Mouse (Mus musculus): ENCODE measurements around the gene Tubb5.

Tubb5 gene

DNA sequence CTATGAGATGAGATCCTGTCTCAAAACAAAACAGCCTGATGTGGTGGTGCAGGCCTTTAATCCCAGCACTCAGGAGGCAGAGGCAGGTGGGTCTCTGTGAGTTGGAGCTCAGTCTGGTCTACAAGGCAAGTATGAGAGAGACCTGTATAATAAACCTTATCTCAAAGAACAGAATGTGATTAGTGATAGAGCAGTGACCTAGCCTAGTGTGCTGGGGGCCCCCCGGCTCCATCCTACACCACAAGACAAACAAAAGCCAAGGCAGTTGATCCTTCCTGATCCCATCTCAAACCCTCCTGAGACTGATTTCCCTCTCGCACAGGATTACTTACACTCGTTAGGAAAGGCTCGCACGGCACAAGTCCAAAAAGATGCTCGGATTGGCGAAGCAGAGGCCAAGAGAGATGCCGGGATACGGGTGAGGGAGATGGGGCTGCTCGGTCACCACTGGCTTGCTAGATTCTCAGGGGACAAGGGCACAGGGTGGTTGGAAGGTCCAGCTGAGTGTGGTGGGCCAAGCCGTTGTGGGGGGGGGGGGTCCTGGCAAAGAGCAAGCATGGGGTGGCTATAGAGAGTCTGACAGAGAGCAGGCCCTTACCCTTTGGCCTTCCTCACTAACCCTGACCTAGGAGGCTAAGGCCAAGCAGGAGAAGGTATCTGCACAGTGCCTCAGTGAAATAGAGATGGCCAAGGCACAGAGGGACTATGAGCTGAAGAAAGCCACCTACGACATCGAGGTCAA lies 12.8 kb downstream of the Tubb5 start:
- no peak for DNase-seq (ENCODE audit: low spot score in 2 of 2)

DNA sequence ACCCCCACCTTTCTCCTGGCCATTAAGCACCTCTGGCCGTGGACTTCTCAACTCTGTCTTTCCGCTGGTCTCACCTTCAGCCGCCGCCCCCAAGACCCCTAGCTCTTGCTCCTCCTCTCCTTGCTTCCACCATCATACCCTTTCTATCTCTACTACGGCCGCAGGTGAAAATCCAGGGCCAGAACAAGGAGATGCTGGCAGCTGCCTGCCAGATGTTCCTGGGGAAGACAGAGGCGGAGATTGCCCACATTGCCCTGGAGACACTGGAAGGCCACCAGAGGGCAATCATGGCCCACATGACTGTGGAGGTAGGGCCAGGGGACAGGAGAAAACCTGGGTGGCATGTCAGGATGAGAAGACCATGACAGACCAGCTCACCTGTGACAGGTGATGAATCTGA lies 13.7 kb downstream of the Tubb5 start:
- no peak for DNase-seq (ENCODE audit: low spot score in 2 of 2)

- peak; percentile 60 to 63 for DNase-seq (ENCODE audit: low spot score in 2 of 2)
Measured at GRCm38 (mm10) chr17:35822964-35823937, 14.9 kb downstream of the Tubb5 start, which contains the start of gene Flot1. Flot1 (plus strand) TSS chr17:35823230.

DNA sequence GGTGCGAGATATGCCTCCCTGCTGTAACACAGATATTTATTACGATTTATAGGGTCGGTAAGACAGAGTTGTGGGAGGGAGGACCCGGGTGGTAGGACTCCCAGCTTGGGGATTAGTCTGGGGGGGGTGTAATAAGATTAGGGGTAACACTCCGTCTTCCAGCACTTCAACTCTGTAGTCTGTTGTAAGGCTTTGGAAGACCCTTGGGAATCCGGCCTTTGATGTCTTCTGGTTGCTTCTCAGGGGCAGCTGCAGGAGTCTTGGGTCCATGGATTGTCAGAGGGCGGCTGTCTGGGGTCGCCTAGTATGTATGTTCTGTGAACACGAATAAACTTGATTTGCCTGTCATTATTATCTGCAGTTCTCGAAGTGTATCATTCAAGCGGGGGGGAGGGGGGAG lies 15.5 kb downstream of the Tubb5 start:
- DNase-seq (ENCODE audit: low spot score in 2 of 2) = no peak

- DNase-seq (ENCODE audit: low spot score in 2 of 2) = peak; percentile 43 to 51
Measured at GRCm38 (mm10) chr17:35821439-35822430, 16.4 kb downstream of the Tubb5 start, which contains the start of gene Ier3. Ier3 (plus strand) TSS chr17:35821684.

DNA sequence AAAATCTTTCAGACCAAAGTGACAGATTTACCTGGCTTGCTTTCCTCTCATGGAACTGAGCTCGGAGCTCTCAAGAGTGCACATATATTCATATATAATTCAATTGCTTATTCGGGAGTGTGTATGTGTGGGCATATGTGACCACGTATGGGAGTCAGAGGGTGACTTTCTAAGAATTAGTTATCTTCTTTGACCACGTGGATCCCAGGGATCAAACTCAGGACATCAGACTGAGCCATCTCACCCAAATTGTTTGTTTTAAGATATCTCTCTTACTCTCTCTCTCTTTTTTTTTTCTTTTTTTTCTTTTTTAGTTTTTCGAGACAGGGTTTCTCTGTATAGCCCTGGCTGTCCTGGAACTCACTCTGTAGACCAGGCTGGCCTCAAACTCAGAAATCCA lies 18.0 kb downstream of the Tubb5 start:
- no peak for DNase-seq (ENCODE audit: low spot score in 2 of 2)

GRCm38 (mm10) chr17:35817226-35817625 lies 20.9 kb downstream of the Tubb5 start:
- no peak for DNase-seq (ENCODE audit: low spot score in 2 of 2)

- DNase-seq (ENCODE audit: low spot score in 2 of 2) = no peak
Measured at GRCm38 (mm10) chr17:35816686-35817085, 21.4 kb downstream of the Tubb5 start.

DNA sequence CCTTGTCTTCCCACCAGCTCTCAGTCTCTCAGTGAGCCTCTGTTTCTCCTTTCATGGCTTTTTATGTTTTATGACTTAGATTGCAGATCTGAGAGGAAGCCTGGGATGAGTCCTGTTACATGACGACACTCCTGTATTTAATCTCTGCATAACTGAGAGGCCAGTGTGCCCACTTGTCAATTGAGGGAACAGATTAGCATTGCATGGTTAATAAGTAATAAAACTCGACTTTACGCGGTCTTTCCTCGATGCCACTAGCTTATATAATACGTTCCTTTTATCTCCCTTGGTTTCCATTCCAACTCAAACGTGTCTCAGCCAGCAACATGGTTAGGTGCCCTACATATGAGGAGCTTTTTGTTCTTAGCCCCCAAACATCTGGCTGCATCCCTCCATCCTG lies 22.3 kb downstream of the Tubb5 start:
- no peak for DNase-seq (ENCODE audit: low spot score in 2 of 2)

DNA sequence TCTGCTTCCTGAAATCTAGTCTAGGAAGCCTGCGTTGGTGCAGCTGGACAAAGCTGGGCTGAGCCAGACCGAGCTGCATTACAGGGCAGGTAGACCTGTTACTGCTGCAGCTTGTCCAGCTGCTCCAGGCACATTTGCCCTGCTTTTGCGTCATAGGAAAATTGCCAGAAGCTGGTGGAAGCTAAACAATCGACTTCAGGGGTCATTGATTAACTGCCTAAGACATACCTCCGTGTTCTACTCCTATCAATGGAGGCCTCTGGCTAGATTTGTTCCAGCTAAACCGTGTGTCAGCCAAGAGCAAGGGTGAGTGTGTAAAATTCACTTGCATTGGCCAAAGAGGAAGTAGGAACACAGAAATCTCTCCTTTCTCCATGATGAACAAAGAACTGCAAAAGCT lies 23.4 kb downstream of the Tubb5 start:
- DNase-seq (ENCODE audit: low spot score in 2 of 2) = no peak

- DNase-seq (ENCODE audit: low spot score in 2 of 2) = no peak
Measured at GRCm38 (mm10) chr17:35813653-35814052, 24.5 kb downstream of the Tubb5 start.

DNA sequence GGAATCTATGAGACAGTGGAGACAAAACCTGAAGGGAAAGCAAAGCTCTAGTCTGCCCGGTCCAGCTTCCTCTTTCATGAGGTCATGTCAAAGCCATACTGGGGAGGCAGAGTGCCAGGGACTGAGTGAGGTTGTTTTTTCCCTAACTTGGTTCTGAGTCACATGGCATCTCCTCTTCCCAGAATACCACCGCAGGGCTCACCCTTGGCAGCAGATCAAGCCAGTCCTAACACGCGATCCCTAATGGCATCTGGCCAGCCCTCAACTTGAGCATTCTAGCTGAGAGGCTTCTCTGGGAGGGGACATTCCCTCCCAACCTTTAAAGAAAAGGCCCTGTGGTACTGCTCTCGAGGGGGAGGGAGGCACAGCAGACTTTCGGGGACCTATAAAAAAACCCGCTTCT lies 24.9 kb downstream of the Tubb5 start:
- no peak for DNase-seq (ENCODE audit: low spot score in 2 of 2)

- no peak for DNase-seq (ENCODE audit: low spot score in 2 of 2)
Measured at GRCm38 (mm10) chr17:35812736-35813135, 25.4 kb downstream of the Tubb5 start.

DNA sequence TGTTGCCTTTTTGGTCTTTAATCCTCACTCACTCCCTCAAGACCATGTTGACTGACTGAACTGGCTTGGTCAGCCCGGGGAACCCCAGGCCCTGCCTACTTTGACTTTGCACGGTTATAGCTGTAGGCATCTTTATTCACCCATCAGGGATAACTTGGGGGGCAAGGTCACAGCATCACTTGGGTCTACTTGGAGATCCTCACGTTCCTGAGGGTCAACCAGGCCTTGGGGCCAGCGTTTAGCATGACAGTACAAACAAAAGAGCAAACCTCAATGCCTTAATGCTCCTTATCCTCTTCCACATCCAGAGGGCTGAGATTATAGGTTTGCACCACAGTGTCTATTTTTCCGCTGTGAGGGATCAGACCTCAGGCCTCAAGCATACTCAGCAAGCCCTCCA lies 25.8 kb downstream of the Tubb5 start:
- no peak for DNase-seq (ENCODE audit: low spot score in 2 of 2)

- no peak for DNase-seq (ENCODE audit: low spot score in 2 of 2)
Measured at GRCm38 (mm10) chr17:35810900-35811648, 27.0 kb downstream of the Tubb5 start.

DNA sequence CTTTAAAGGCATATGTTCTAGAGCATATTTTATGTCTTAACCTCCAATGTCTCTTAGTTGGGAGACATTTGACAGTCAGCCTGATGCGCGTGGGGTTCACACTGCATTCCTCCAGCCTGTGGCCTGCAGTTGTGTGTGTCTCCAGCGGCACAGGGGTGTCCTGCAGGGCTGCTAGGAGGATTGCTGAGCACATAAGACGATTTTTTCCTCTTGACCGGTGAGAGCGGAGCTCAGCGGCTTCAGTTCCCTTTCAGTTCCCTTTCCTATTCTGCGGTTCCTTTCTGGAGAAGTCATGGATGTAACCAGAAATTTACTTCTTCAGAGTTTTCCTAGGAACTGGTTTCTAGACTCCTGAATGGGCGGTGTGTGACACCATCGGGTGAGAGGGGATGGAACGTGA lies 28.7 kb downstream of the Tubb5 start:
- DNase-seq (ENCODE audit: low spot score in 2 of 2) = no peak

GRCm38 (mm10) chr17:35808073-35808472 lies 30.0 kb downstream of the Tubb5 start:
- DNase-seq (ENCODE audit: low spot score in 2 of 2) = no peak

GRCm38 (mm10) chr17:35803858-35804399 lies 34.2 kb downstream of the Tubb5 start:
- DNase-seq (ENCODE audit: low spot score in 2 of 2) = no peak

DNA sequence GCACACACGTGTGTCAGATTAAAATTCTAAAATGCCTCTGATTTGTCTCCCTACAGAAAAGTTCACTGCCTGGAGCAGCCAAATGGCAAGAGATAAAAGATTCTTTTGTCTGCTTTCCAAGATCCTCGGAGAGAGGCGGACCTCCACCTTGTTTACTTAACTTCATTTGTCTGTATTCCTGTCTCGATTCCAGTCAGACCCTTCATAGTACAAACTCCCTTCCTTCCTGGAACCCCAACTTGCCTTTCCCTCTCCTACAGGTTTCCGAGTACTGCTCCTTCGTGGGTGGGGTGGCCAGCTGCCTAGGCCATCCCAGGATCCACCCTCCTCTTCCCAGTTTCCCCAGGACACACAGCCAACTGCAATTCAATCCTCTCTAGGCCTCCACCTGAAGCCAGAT lies 35.1 kb downstream of the Tubb5 start:
- no peak for DNase-seq (ENCODE audit: low spot score in 2 of 2)

- no peak for DNase-seq (ENCODE audit: low spot score in 2 of 2)
Measured at GRCm38 (mm10) chr17:35800905-35801304, 37.2 kb downstream of the Tubb5 start.
